Mouse (Mus musculus) CH12.LX (cell line): ENCODE data around the gene Senp1.

Experiments
- CTCF ChIP-seq, 2 experiments: IDR thresholded peaks in 1 of 2; conservative IDR thresholded peaks in 1 of 2; 2 replicates each; pipeline ENCODE4 v1.5.1; 2011 to 2012; ENCODE audit warnings: low read depth in 2 of 2, low read length in 2 of 2, improper control_type of control experiment in 1 of 2, inconsistent platforms in 1 of 2, mild to moderate bottlenecking in 1 of 2, moderate library complexity in 1 of 2
- HCFC1 ChIP-seq: IDR thresholded peaks from 2 replicates; pipeline ENCODE4 v1.6.1; 2012; ENCODE audit warnings: low read depth, mild to moderate bottlenecking, inconsistent platforms, low read length, improper control_type of control experiment
- POLR2A ChIP-seq: IDR thresholded peaks from 2 replicates; pipeline ENCODE4 v1.6.1; 2011; ENCODE audit warnings: low read depth, mild to moderate bottlenecking, improper control_type of control experiment, low read length
- RAD21 ChIP-seq: IDR thresholded peaks from 2 replicates; pipeline ENCODE4 v1.6.1; 2011; ENCODE audit warnings: low read depth, mild to moderate bottlenecking, low read length, improper control_type of control experiment, moderate library complexity
- ZNF384 ChIP-seq: IDR thresholded peaks from 2 replicates; pipeline ENCODE4 v1.6.1; 2012; ENCODE audit warnings: low read depth, low read length, improper control_type of control experiment, inconsistent platforms

DNA sequence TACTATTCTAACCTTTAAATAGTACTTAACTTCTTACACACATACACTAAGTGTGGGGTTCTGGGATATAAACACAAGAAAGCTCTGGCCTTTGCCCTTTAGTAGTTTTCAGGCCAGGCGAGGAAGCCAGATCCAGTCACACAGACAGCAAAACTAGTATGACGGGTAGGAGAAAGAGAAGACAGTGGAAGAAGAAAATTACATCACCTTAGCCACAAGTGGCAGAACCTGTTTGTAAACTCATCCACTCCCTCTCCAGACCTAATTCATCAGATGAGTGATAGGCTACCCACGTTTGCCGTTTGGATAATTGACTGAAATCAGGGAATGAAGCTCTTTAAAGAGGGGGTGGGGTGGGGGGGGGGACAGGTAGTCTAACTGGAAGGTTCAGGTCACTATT, 1.7 kb downstream of the Senp1 start:
- TF ChIP-seq ZNF384 (no peak), POLR2A (no peak), HCFC1 (no peak), RAD21 (no peak), CTCF (conservative IDR thresholded peaks at IDR 0.05 in 1 of 2, IDR thresholded peaks at IDR 0.05 in 1 of 2; ENCODE audit: low read depth in 2 of 2, low read length in 2 of 2) (no peak)
